Mouse (Mus musculus) hematopoietic stem cell, adult 5-6 weeks (primary cell): ENCODE measurements around the gene Tcf7l1. TPM values are rescaled to one million over a fixed set of nuclear protein-coding genes. Genes with fewer than 3 reads are reported as not detected.

Experiments
- ATAC-seq, 2 experiments: fragments of 125-278 bp in 1 of 2; replicated peaks in 1 of 2; 2 replicates each; pipeline ENCODE4 v1.8.0; 2016 to 2017; ENCODE audit warnings: inconsistent platforms in 2 of 2, mild to moderate bottlenecking in 2 of 2, moderate number of reproducible peaks in 2 of 2, low read depth in 1 of 2, moderate TSS enrichment in 1 of 2; ENCODE audit not compliant: low FRiP score in 2 of 2, poor library complexity in 2 of 2, severe bottlenecking in 2 of 2, insufficient read depth in 1 of 2, low TSS enrichment in 1 of 2
- total RNA-seq: library from RNA; stranded (forward); fragments of 172-1452, 232-1000 nt; gene quantifications from 2 replicates; pipeline ENCODE4 v1.2.3, GENCODE M21; 2017

The Tcf7l1 gene
- total RNA-seq, 1 experiment from 2014 or later = 0.25 TPM

- no peak for ATAC-seq
These were observed 5.8 kb upstream of the Tcf7l1 start for GRCm38 (mm10) chr6:72794870-72795269.

GRCm38 (mm10) chr6:72792641-72793040 is 3.6 kb upstream of the Tcf7l1 start:
- ATAC-seq = no peak

- ATAC-seq = peak in 1 of 2 experiments; percentile 10; a peak in 2 of 4 replicates
These were observed 834 bp downstream of the Tcf7l1 start for GRCm38 (mm10) chr6:72787948-72788891.

GRCm38 (mm10) chr6:72787322-72787947 is 1.6 kb downstream of the Tcf7l1 start:
- ATAC-seq = no peak

- ATAC-seq = no peak
These were observed 5.3 kb downstream of the Tcf7l1 start for GRCm38 (mm10) chr6:72783780-72784179.

- ATAC-seq = no peak
These were observed 10.0 kb downstream of the Tcf7l1 start for GRCm38 (mm10) chr6:72778779-72779776.

- ATAC-seq = no peak
These were observed 11.8 kb downstream of the Tcf7l1 start for GRCm38 (mm10) chr6:72777212-72777611.

GRCm38 (mm10) chr6:72774275-72774674 is 14.8 kb downstream of the Tcf7l1 start:
- ATAC-seq = no peak

GRCm38 (mm10) chr6:72769915-72770776 is 18.9 kb downstream of the Tcf7l1 start:
- no peak for ATAC-seq

- no peak for ATAC-seq
These were observed 19.7 kb downstream of the Tcf7l1 start for GRCm38 (mm10) chr6:72769343-72769742.

GRCm38 (mm10) chr6:72768804-72769203 is 20.2 kb downstream of the Tcf7l1 start:
- ATAC-seq = peak in 1 of 2 experiments; percentile 35; a peak in 1 of 4 replicates

GRCm38 (mm10) chr6:72768097-72768496 is 21.0 kb downstream of the Tcf7l1 start:
- no peak for ATAC-seq

- no peak for ATAC-seq
These were observed 25.4 kb downstream of the Tcf7l1 start for GRCm38 (mm10) chr6:72763616-72764015.

GRCm38 (mm10) chr6:72761645-72762044 is 27.4 kb downstream of the Tcf7l1 start:
- no peak for ATAC-seq

- peak; percentile 88 to 90 for ATAC-seq
These were observed 30.6 kb downstream of the Tcf7l1 start for GRCm38 (mm10) chr6:72758239-72759017.
